Mouse (Mus musculus): ENCODE data around the gene Slitrk1.

The Slitrk1 gene

GRCm38 (mm10) chr14:108913714-108914263, at the start of gene Slitrk1:
Gene Slitrk1 (minus strand): TSS chr14:108914158.
- DNase-seq = peak; percentile 68 to 73

- no peak for DNase-seq
These were observed 21.8 kb upstream of the Slitrk1 start for GRCm38 (mm10) chr14:108935777-108936176.

- peak; percentile 9 to 27 for DNase-seq
These were observed 378 bp upstream of the Slitrk1 start for GRCm38 (mm10) chr14:108914336-108914735.

GRCm38 (mm10) chr14:108912876-108913490, 975 bp downstream of the Slitrk1 start:
- DNase-seq = peak; percentile 12 to 47

GRCm38 (mm10) chr14:108912021-108912875, 1.7 kb downstream of the Slitrk1 start:
- DNase-seq = peak; percentile 83

GRCm38 (mm10) chr14:108911138-108911841, 2.7 kb downstream of the Slitrk1 start:
- peak; percentile 75 to 82 for DNase-seq

GRCm38 (mm10) chr14:108910449-108911137, 3.4 kb downstream of the Slitrk1 start:
- peak; percentile 35 to 40 for DNase-seq

- DNase-seq = peak; percentile 12 to 28
These were observed 4.5 kb downstream of the Slitrk1 start for GRCm38 (mm10) chr14:108909336-108909953.

- peak; percentile 52 to 64 for DNase-seq
These were observed 15.4 kb downstream of the Slitrk1 start for GRCm38 (mm10) chr14:108898601-108899000.

GRCm38 (mm10) chr14:108895456-108895855, 18.5 kb downstream of the Slitrk1 start:
- peak; percentile 33 to 53 for DNase-seq

GRCm38 (mm10) chr14:108867816-108868215, 46.1 kb downstream of the Slitrk1 start:
- DNase-seq = no peak

GRCm38 (mm10) chr14:108864631-108865030, 49.3 kb downstream of the Slitrk1 start:
- no peak for DNase-seq

- no peak for DNase-seq
These were observed 54.6 kb downstream of the Slitrk1 start for GRCm38 (mm10) chr14:108859310-108859709.

Data from cerebellum, postnatal 36 days (tissue).